Mouse (Mus musculus): ENCODE results near the gene Ubtf.

- TF ChIP-seq POLR2A (IDR thresholded peaks at IDR 0.05; ENCODE audit: insufficient read depth, low read depth, low read length) (no peak), CTCF (IDR thresholded peaks at IDR 0.05; ENCODE audit: insufficient read depth, low read depth, low read length) (no peak)
Measured at GRCm38 (mm10) chr11:102308104-102308503, 11.4 kb downstream of the Ubtf start.

Data from olfactory bulb, adult 2 months (tissue).